Mouse (Mus musculus): ENCODE measurements around the gene Ltbp1. TPM values are rescaled to one million over a fixed set of nuclear protein-coding genes. Genes with fewer than 3 reads are reported as not detected.
A peak's percentile ranks its signal among the peaks of the same experiment; 100 is the strongest.

Ltbp1 gene
- polyA plus RNA-seq, 1 experiment from 2014 or later: 2.9 TPM

- H3K27me3 ChIP-seq: no peaks in the 10 kb centered on the region
- 41% methylated on average over 1 of the region's 1 CpGs for WGBS (ENCODE audit: insufficient replicate concordance)
- no peaks in the 10 kb centered on the region for H3K36me3 ChIP-seq
- DNase-seq (no peak), ATAC-seq (ENCODE audit: low read depth) (no peak)
- no peak overlapping the region for H3K4me2 ChIP-seq
- H3K9me3 ChIP-seq (replicated peaks): no peaks in the 10 kb centered on the region
- H3K4me1 ChIP-seq (replicated peaks): no peaks in the 10 kb centered on the region
- H3K27ac ChIP-seq: no peak overlapping the region
- no peak overlapping the region for H3K9ac ChIP-seq
- no peak overlapping the region for H3K4me3 ChIP-seq (replicated peaks)
Measured at GRCm38 (mm10) chr17:74982880-74983279, 22.5 kb upstream of the Ltbp1 start.

- H3K4me1 ChIP-seq (replicated peaks): no peaks in the 10 kb centered on the region
- WGBS (ENCODE audit: insufficient replicate concordance): 53% methylated on average over 1 of the region's 1 CpGs
- DNase-seq: no peak
Measured at GRCm38 (mm10) chr17:74984071-74984470, 21.3 kb upstream of the Ltbp1 start.

GRCm38 (mm10) chr17:74984681-74985080 is 20.7 kb upstream of the Ltbp1 start:
- H3K4me2 ChIP-seq: no peak overlapping the region
- H3K9me3 ChIP-seq (replicated peaks): no peaks in the 10 kb centered on the region
- no peak overlapping the region for H3K27ac ChIP-seq
- H3K27me3 ChIP-seq: no peaks in the 10 kb centered on the region
- no peak for DNase-seq
- H3K36me3 ChIP-seq: no peaks in the 10 kb centered on the region
- H3K4me1 ChIP-seq (replicated peaks): no peaks in the 10 kb centered on the region
- no peak for ATAC-seq (ENCODE audit: low read depth)
- H3K9ac ChIP-seq: no peak overlapping the region
- no peak overlapping the region for H3K4me3 ChIP-seq (replicated peaks)

More at GRCm38 (mm10) chr17:74984071-74984470, 21.3 kb upstream of the Ltbp1 start:
- no peak overlapping the region for H3K4me3 ChIP-seq (replicated peaks)
- no peak overlapping the region for H3K4me2 ChIP-seq
- no peaks in the 10 kb centered on the region for H3K9me3 ChIP-seq (replicated peaks)
- no peak overlapping the region for H3K9ac ChIP-seq
- no peak for ATAC-seq (ENCODE audit: low read depth)
- no peak overlapping the region for H3K27ac ChIP-seq
- H3K27me3 ChIP-seq: no peaks in the 10 kb centered on the region
- H3K36me3 ChIP-seq: no peaks in the 10 kb centered on the region

GRCm38 (mm10) chr17:74987067-74987466 is 18.3 kb upstream of the Ltbp1 start:
- 69% methylated on average over 1 of the region's 1 CpGs for WGBS (ENCODE audit: insufficient replicate concordance)
- Histone ChIP-seq H3K4me1 (replicated peaks) (no peaks in the 10 kb centered on the region), H3K9me3 (replicated peaks) (no peaks in the 10 kb centered on the region), H3K36me3 (no peaks in the 10 kb centered on the region), H3K9ac (no peak overlapping the region), H3K4me2 (no peak overlapping the region), H3K4me3 (replicated peaks) (no peak overlapping the region), H3K27ac (no peak overlapping the region), H3K27me3 (no peaks in the 10 kb centered on the region)
- ATAC-seq (ENCODE audit: low read depth): no peak
- DNase-seq: no peak

- no peaks in the 10 kb centered on the region for H3K36me3 ChIP-seq
- no peak overlapping the region for H3K27ac ChIP-seq
- H3K9ac ChIP-seq: no peak overlapping the region
- H3K4me2 ChIP-seq: no peak overlapping the region
- ATAC-seq (ENCODE audit: low read depth): no peak
- peaks cover 11% of the 10 kb centered on the region for H3K4me1 ChIP-seq (replicated peaks)
- H3K9me3 ChIP-seq (replicated peaks): no peaks in the 10 kb centered on the region
- no peak overlapping the region for H3K4me3 ChIP-seq (replicated peaks)
- 75% methylated on average over 4 of the region's 4 CpGs for WGBS (ENCODE audit: insufficient replicate concordance)
- H3K27me3 ChIP-seq: no peaks in the 10 kb centered on the region
- no peak for DNase-seq
Measured at GRCm38 (mm10) chr17:74989691-74990090, 15.7 kb upstream of the Ltbp1 start.

GRCm38 (mm10) chr17:74990561-74990960 is 14.8 kb upstream of the Ltbp1 start:
- peaks cover 14% of the 10 kb centered on the region for H3K4me1 ChIP-seq (replicated peaks)
- no peaks in the 10 kb centered on the region for H3K9me3 ChIP-seq (replicated peaks)
- H3K36me3 ChIP-seq: no peaks in the 10 kb centered on the region
- H3K27me3 ChIP-seq: no peaks in the 10 kb centered on the region
- no peak for DNase-seq
- WGBS (ENCODE audit: insufficient replicate concordance): 64% methylated on average over 3 of the region's 3 CpGs
- no peak overlapping the region for H3K27ac ChIP-seq
- no peak for ATAC-seq (ENCODE audit: low read depth)
- no peak overlapping the region for H3K9ac ChIP-seq
- H3K4me3 ChIP-seq (replicated peaks): no peak overlapping the region
- no peak overlapping the region for H3K4me2 ChIP-seq

GRCm38 (mm10) chr17:74993726-74994581 is 11.4 kb upstream of the Ltbp1 start:
- WGBS (ENCODE audit: insufficient replicate concordance): 12% methylated on average over 26 of the region's 26 CpGs
- peaks cover 14% of the 10 kb centered on the region for H3K4me1 ChIP-seq (replicated peaks)
- no peak overlapping the region for H3K27ac ChIP-seq
- no peaks in the 10 kb centered on the region for H3K9me3 ChIP-seq (replicated peaks)
- peak overlapping the region; percentile 56 for H3K4me2 ChIP-seq
- H3K9ac ChIP-seq: no peak overlapping the region
- no peaks in the 10 kb centered on the region for H3K27me3 ChIP-seq
- no peak for DNase-seq
- H3K36me3 ChIP-seq: no peaks in the 10 kb centered on the region
- peak overlapping the region; percentile 33 for H3K4me3 ChIP-seq (replicated peaks)
- peak; percentile 23; the same call in 1 of the 2 replicates for ATAC-seq (ENCODE audit: low read depth)

- Histone ChIP-seq H3K4me3 (replicated peaks) (peak overlapping the region; percentile 33), H3K27ac (no peak overlapping the region), H3K9ac (no peak overlapping the region), H3K9me3 (replicated peaks) (no peaks in the 10 kb centered on the region), H3K27me3 (no peaks in the 10 kb centered on the region), H3K4me1 (replicated peaks) (peaks cover 14% of the 10 kb centered on the region), H3K4me2 (peak overlapping the region; percentile 56), H3K36me3 (no peaks in the 10 kb centered on the region)
- WGBS (ENCODE audit: insufficient replicate concordance): 14% methylated on average over 4 of the region's 4 CpGs
- DNase-seq: no peak
- no peak for ATAC-seq (ENCODE audit: low read depth)
Measured at GRCm38 (mm10) chr17:74994582-74994893, 10.8 kb upstream of the Ltbp1 start.

- WGBS (ENCODE audit: insufficient replicate concordance): 72% methylated on average over 3 of the region's 3 CpGs
- Histone ChIP-seq H3K27me3 (no peaks in the 10 kb centered on the region), H3K9me3 (replicated peaks) (no peaks in the 10 kb centered on the region), H3K36me3 (no peaks in the 10 kb centered on the region), H3K27ac (no peak overlapping the region), H3K4me1 (replicated peaks) (peaks cover 18% of the 10 kb centered on the region), H3K9ac (no peak overlapping the region), H3K4me3 (replicated peaks) (no peak overlapping the region), H3K4me2 (no peak overlapping the region)
- no peak for ATAC-seq (ENCODE audit: low read depth)
- DNase-seq: no peak
Measured at GRCm38 (mm10) chr17:74995266-74995665, 10.1 kb upstream of the Ltbp1 start.

- WGBS (ENCODE audit: insufficient replicate concordance): 24% methylated on average over 2 of the region's 2 CpGs
- Histone ChIP-seq H3K9me3 (replicated peaks) (no peaks in the 10 kb centered on the region), H3K9ac (no peak overlapping the region), H3K36me3 (no peaks in the 10 kb centered on the region), H3K27ac (no peak overlapping the region), H3K4me2 (no peak overlapping the region), H3K27me3 (peaks cover 2% of the 10 kb centered on the region), H3K4me3 (replicated peaks) (no peak overlapping the region), H3K4me1 (replicated peaks) (peaks cover 13% of the 10 kb centered on the region)
- ATAC-seq (ENCODE audit: low read depth) (no peak), DNase-seq (no peak)
Measured at GRCm38 (mm10) chr17:75000066-75000465, 5.3 kb upstream of the Ltbp1 start.

GRCm38 (mm10) chr17:75004820-75005219 is 548 bp upstream of the Ltbp1 start:
- H3K9me3 ChIP-seq (replicated peaks): no peaks in the 10 kb centered on the region
- H3K36me3 ChIP-seq: no peaks in the 10 kb centered on the region
- H3K9ac ChIP-seq: no peak overlapping the region
- DNase-seq (peak; percentile 54), ATAC-seq (ENCODE audit: low read depth) (peak; percentile 58; the same call in 1 of the 2 replicates)
- H3K27ac ChIP-seq: no peak overlapping the region
- H3K27me3 ChIP-seq: peaks cover 28% of the 10 kb centered on the region
- H3K4me2 ChIP-seq: peak overlapping the region; percentile 95
- WGBS (ENCODE audit: insufficient replicate concordance): 0% methylated on average over 11 of the region's 11 CpGs
- peaks cover 22% of the 10 kb centered on the region for H3K4me1 ChIP-seq (replicated peaks)
- H3K4me3 ChIP-seq (replicated peaks): peak overlapping the region; percentile 68

Measured in liver, embryonic 13.5 days (tissue).